Mouse (Mus musculus) liver, adult 2 months (tissue): ENCODE results near the gene Espnl. TPM values are rescaled to one million over a fixed set of nuclear protein-coding genes. Genes with fewer than 3 reads are reported as not detected.

Experiments
- DNase-seq: peaks from one replicate; pipeline ENCODE4 v3.0.0-alpha.2; 2011; ENCODE audit warnings: low read depth, low spot score; ENCODE audit errors: extremely low read depth
- H3K27ac ChIP-seq: fragments of 200-500 bp; replicated peaks from 2 replicates; pipeline ENCODE4 v1.5.1; 2012; ENCODE audit warnings: low read depth, mild to moderate bottlenecking, control low read depth, inconsistent platforms, low read length; ENCODE audit not compliant: insufficient read depth
- H3K27me3 ChIP-seq: fragments of 200-500 bp; 2 replicates; pipeline ENCODE4 v1.6.1; 2012; ENCODE audit warnings: mild to moderate bottlenecking, moderate library complexity, low read length, inconsistent platforms; ENCODE audit not compliant: control insufficient read depth, insufficient read depth
- H3K36me3 ChIP-seq: fragments of 200-500 bp; 2 replicates; pipeline ENCODE4 v1.6.1; 2012; ENCODE audit warnings: low read length, inconsistent platforms; ENCODE audit not compliant: control insufficient read depth, insufficient read depth
- H3K4me1 ChIP-seq: fragments of 200-500 bp; 2 replicates; pipeline ENCODE4 v1.6.1; 2011; ENCODE audit warnings: low read length; ENCODE audit not compliant: control insufficient read depth, insufficient read depth
- H3K4me3 ChIP-seq: fragments of 200-500 bp; 2 replicates; pipeline ENCODE4 v1.5.1; 2011; ENCODE audit warnings: low read depth, mild to moderate bottlenecking, control low read depth, low read length, moderate library complexity; ENCODE audit not compliant: insufficient read depth
- H3K79me2 ChIP-seq: fragments of 200-500 bp; 2 replicates; pipeline ENCODE4 v1.6.1; 2012; ENCODE audit warnings: inconsistent platforms, mild to moderate bottlenecking, low read length, moderate library complexity; ENCODE audit not compliant: control insufficient read depth, insufficient read depth
- H3K9ac ChIP-seq: fragments of 200-500 bp; 2 replicates; pipeline ENCODE4 v1.6.1; 2012; ENCODE audit warnings: low read depth, mild to moderate bottlenecking, control low read depth, inconsistent platforms, low read length
- CTCF ChIP-seq: fragments of 200-500 bp; IDR thresholded peaks from 2 replicates; pipeline ENCODE4 v1.5.1; 2011; ENCODE audit warnings: low read depth, low read length, control low read depth
- POLR2A ChIP-seq: fragments of 200-500 bp; IDR thresholded peaks from 2 replicates; pipeline ENCODE4 v1.6.1; 2011; ENCODE audit warnings: low read length, control low read depth; ENCODE audit not compliant: insufficient read depth; ENCODE audit errors: extremely low read depth
- WGBS: fragments of 180-500 bp; shearing (Covaris S2); methylation state at CpG from one replicate; pipeline ENCODE4 v1.1.7; 2018; 5-methylcytosine and 5-hydroxymethylcytosine counted together
- polyA plus RNA-seq: library from polyadenylated mRNA; depleted of rRNA; stranded (reverse); fragments of >200 nt; gene quantifications from 2 replicates; pipeline ENCODE4 v1.2.3, GENCODE M21; 2012
- total RNA-seq: library from RNA; depleted of rRNA; stranded (reverse); fragments of >200 nt; gene quantifications from 2 replicates; pipeline ENCODE4 v1.2.3, GENCODE M21; 2014

Espnl gene
- total and polyA plus RNA-seq, 2 experiments, result 0.09 TPM; not detected in 1

GRCm38 (mm10) chr1:91309366-91310085 lies 12.3 kb upstream of the Espnl start:
- no peak for TF ChIP-seq CTCF
- TF ChIP-seq POLR2A, result no peak
- H3K4me1 ChIP-seq, result peaks cover 5% of the 10 kb centered on the region; the same call in 1 of the 2 replicates
- no peaks in the 10 kb centered on the region for H3K27me3 ChIP-seq
- DNase-seq, result peak; percentile 71
- no peak overlapping the region for H3K9ac ChIP-seq
- H3K79me2 ChIP-seq, result no peaks in the 10 kb centered on the region
- no peak overlapping the region for H3K4me3 ChIP-seq
- 75% methylated on average over 13 of the region's 13 CpGs for WGBS
- no peak overlapping the region for H3K27ac ChIP-seq
- peaks cover 49% of the 10 kb centered on the region for H3K36me3 ChIP-seq

- Histone ChIP-seq H3K79me2 (no peaks in the 10 kb centered on the region), H3K27ac (peak overlapping the region; percentile 49), H3K4me1 (peaks cover 14% of the 10 kb centered on the region), H3K9ac (no peak overlapping the region), H3K4me3 (no peak overlapping the region), H3K36me3 (peaks cover 37% of the 10 kb centered on the region), H3K27me3 (no peaks in the 10 kb centered on the region)
- DNase-seq, result peak; percentile 93
- no peak for TF ChIP-seq CTCF
- no peak for TF ChIP-seq POLR2A
- WGBS, result 42% methylated on average over 4 of the region's 4 CpGs
These were observed 9.6 kb upstream of the Espnl start for GRCm38 (mm10) chr1:91312273-91312672.

GRCm38 (mm10) chr1:91313251-91313650 lies 8.6 kb upstream of the Espnl start:
- WGBS, result 85% methylated on average over 5 of the region's 5 CpGs
- H3K27ac ChIP-seq, result no peak overlapping the region

GRCm38 (mm10) chr1:91317656-91318055 lies 4.2 kb upstream of the Espnl start:
- H3K36me3 ChIP-seq, result peaks cover 8% of the 10 kb centered on the region
- peak; percentile 99 for DNase-seq
- peak overlapping the region; percentile 75 for H3K27ac ChIP-seq
- H3K4me3 ChIP-seq, result no peak overlapping the region
- H3K27me3 ChIP-seq, result no peaks in the 10 kb centered on the region
- H3K79me2 ChIP-seq, result no peaks in the 10 kb centered on the region
- H3K9ac ChIP-seq, result no peak overlapping the region
- TF ChIP-seq POLR2A (no peak), CTCF (no peak)
- WGBS, result 19% methylated on average over 6 of the region's 6 CpGs
- H3K4me1 ChIP-seq, result peaks cover 18% of the 10 kb centered on the region

More at GRCm38 (mm10) chr1:91313251-91313650, 8.6 kb upstream of the Espnl start:
- no peak for DNase-seq
- no peak for TF ChIP-seq POLR2A
- no peak for TF ChIP-seq CTCF
- Histone ChIP-seq H3K4me3 (no peak overlapping the region), H3K79me2 (no peaks in the 10 kb centered on the region), H3K27me3 (no peaks in the 10 kb centered on the region), H3K4me1 (peaks cover 17% of the 10 kb centered on the region), H3K9ac (no peak overlapping the region), H3K36me3 (peaks cover 28% of the 10 kb centered on the region)

GRCm38 (mm10) chr1:91324646-91325045 lies 2.8 kb downstream of the Espnl start:
- TF ChIP-seq CTCF (no peak), POLR2A (no peak)
- peaks cover 7% of the 10 kb centered on the region for H3K4me1 ChIP-seq
- no peaks in the 10 kb centered on the region for H3K27me3 ChIP-seq
- no peak for DNase-seq
- H3K79me2 ChIP-seq, result no peaks in the 10 kb centered on the region
- no peak overlapping the region for H3K27ac ChIP-seq
- 90% methylated on average over 2 of the region's 2 CpGs for WGBS
- H3K4me3 ChIP-seq, result no peak overlapping the region
- no peak overlapping the region for H3K9ac ChIP-seq
- no peaks in the 10 kb centered on the region for H3K36me3 ChIP-seq

GRCm38 (mm10) chr1:91325488-91326042 lies 3.7 kb downstream of the Espnl start:
- 83% methylated on average over 4 of the region's 4 CpGs for WGBS
- no peak for DNase-seq
- Histone ChIP-seq H3K79me2 (no peaks in the 10 kb centered on the region), H3K27me3 (no peaks in the 10 kb centered on the region), H3K36me3 (no peaks in the 10 kb centered on the region), H3K9ac (no peak overlapping the region), H3K27ac (no peak overlapping the region), H3K4me3 (no peak overlapping the region), H3K4me1 (peaks cover 7% of the 10 kb centered on the region)
- no peak for TF ChIP-seq POLR2A
